Mouse (Mus musculus) ES-E14 (cell line): Measurements from ENCODE around the gene Zfp524. TPM values are rescaled to one million over a fixed set of nuclear protein-coding genes. Genes with fewer than 3 reads are reported as not detected.

Source experiments
- DNase-seq: peaks from one replicate; pipeline ENCODE4 v3.0.0-alpha.2; 2013; ENCODE audit warnings: low read depth, low spot score
- H3K27ac ChIP-seq: 2 replicates; pipeline ENCODE4 v1.5.1; 2012; ENCODE audit warnings: low read depth, mild to moderate bottlenecking, low read length, moderate library complexity, mixed read lengths; ENCODE audit not compliant: poor library complexity, insufficient read depth, severe bottlenecking
- H3K36me3 ChIP-seq: 2 replicates; pipeline ENCODE4 v1.6.1; 2012; ENCODE audit warnings: mild to moderate bottlenecking, low read length, moderate library complexity, mixed read lengths; ENCODE audit not compliant: control insufficient read depth, poor library complexity, insufficient read depth, severe bottlenecking
- H3K4me1 ChIP-seq, 2 experiments: fragments of 150-350 bp in 1 of 2; sonication (generic) in 1 of 2; 2 replicates each; pipeline ENCODE4 v1.6.1; 2012; ENCODE audit warnings: low read length in 2 of 2, mild to moderate bottlenecking in 1 of 2, mixed read lengths in 1 of 2; ENCODE audit not compliant: control insufficient read depth in 2 of 2, insufficient read depth in 2 of 2, poor library complexity in 1 of 2
- H3K4me3 ChIP-seq, 2 experiments: fragments of 150-350 bp in 1 of 2; sonication (generic) in 1 of 2; 2 replicates each; pipeline ENCODE4 v1.5.1; 2012; ENCODE audit warnings: low read length in 2 of 2, low read depth in 1 of 2, mild to moderate bottlenecking in 1 of 2, mixed read lengths in 1 of 2; ENCODE audit not compliant: insufficient read depth in 1 of 2, poor library complexity in 1 of 2, severe bottlenecking in 1 of 2
- H3K9ac ChIP-seq: 2 replicates; pipeline ENCODE4 v1.6.1; 2012; ENCODE audit warnings: low read depth, mild to moderate bottlenecking, low read length, mixed read lengths; ENCODE audit not compliant: poor library complexity, insufficient read depth, severe bottlenecking
- H3K9me3 ChIP-seq: fragments of 150-350 bp; sonication (generic); 2 replicates; pipeline ENCODE4 v1.6.1; 2012; ENCODE audit warnings: low read depth, mild to moderate bottlenecking, low read length; ENCODE audit not compliant: control insufficient read depth, insufficient read depth
- CHD2 ChIP-seq: IDR thresholded peaks from 2 replicates; pipeline ENCODE4 v1.6.1; 2014; ENCODE audit warnings: mild to moderate bottlenecking, low read depth, low read length, inconsistent platforms
- HCFC1 ChIP-seq: IDR thresholded peaks from 2 replicates; pipeline ENCODE4 v1.6.1; 2012; ENCODE audit warnings: low read length, inconsistent platforms, borderline replicate concordance; ENCODE audit not compliant: insufficient read depth
- MAFK ChIP-seq: IDR thresholded peaks from 2 replicates; pipeline ENCODE4 v1.6.1; 2014; ENCODE audit warnings: mild to moderate bottlenecking, low read depth, low read length, inconsistent platforms; ENCODE audit not compliant: insufficient read depth
- ZC3H11A ChIP-seq: IDR thresholded peaks from 2 replicates; pipeline ENCODE4 v1.6.1; 2012; ENCODE audit warnings: low read depth, mild to moderate bottlenecking, inconsistent platforms, low read length, borderline replicate concordance
- ZNF384 ChIP-seq: IDR thresholded peaks from 2 replicates; pipeline ENCODE4 v1.6.1; 2012; ENCODE audit warnings: low read depth, low read length, inconsistent platforms
- in situ Hi-C, 2 experiments: fragments of 600-800 bp; cut with MboI; formaldehyde crosslinking; loops; one replicate each; pipeline ENCODE4 v1.15.1; 2025; ENCODE audit warnings: low sequenced_read_pairs in 2 of 2, inconsistent platforms in 1 of 2; ENCODE audit not compliant: unreplicated experiment in 2 of 2
- total RNA-seq: library from RNA; depleted of rRNA; stranded (reverse); fragments of 300-350 nt; gene quantifications from 2 replicates; pipeline ENCODE4 v1.2.3, GENCODE M21; 2012

Zfp524 gene
- total RNA-seq, 1 experiment: 3.9 TPM

DNA sequence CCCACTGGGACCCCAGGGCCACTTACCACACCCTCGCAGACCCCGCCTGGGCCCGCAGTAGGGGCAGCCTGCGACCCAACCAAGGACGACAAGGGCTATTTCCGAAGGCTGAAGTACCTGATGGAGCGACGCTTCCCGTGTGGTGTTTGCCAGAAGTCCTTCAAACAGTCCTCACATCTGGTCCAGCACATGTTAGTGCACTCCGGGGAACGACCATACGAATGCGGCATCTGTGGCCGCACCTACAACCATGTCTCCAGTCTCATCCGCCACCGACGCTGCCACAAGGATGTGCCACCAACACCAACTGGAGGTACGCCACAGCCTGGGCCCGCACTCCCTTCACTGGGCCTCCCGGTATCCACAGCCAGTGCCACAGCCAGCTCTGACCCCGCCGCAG, 15.3 kb downstream of the Zfp524 start:
- DNase-seq: no peak
- peaks cover 0 to 13% of the 10 kb centered on the region in 2 experiments; a peak in 1 of 4 replicates for H3K4me1 ChIP-seq
- peak overlapping the region; percentile 59 to 63 for H3K4me3 ChIP-seq
- H3K9ac ChIP-seq: peak overlapping the region; percentile 50; the same call in 1 of the 2 replicates
- peaks cover 9% of the 10 kb centered on the region; the same call in 1 of the 2 replicates for H3K36me3 ChIP-seq
- in situ Hi-C loops: no loop called here
- H3K27ac ChIP-seq: no peak overlapping the region
- TF ChIP-seq CHD2: no peak
- no peaks in the 10 kb centered on the region for H3K9me3 ChIP-seq

DNA sequence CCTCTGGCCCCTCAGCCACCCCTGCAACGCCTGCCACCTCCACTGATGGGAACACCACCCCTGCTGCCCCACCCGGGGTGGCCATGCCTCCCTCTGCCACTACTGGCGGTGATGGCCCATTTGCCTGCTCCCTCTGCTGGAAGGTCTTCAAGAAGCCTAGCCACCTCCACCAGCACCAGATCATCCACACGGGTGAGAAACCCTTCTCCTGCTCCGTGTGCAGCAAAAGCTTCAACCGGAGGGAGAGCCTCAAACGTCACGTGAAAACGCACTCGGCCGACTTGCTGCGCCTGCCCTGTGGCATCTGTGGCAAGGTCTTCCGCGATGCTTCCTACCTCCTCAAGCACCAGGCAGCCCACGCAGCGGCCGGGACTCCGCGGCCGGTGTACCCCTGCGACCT, 15.7 kb downstream of the Zfp524 start:
- DNase-seq: no peak
- Histone ChIP-seq H3K4me1 (peaks cover 0 to 12% of the 10 kb centered on the region in 2 experiments; a peak in 1 of 4 replicates), H3K36me3 (peaks cover 5% of the 10 kb centered on the region; the same call in 1 of the 2 replicates), H3K9ac (peak overlapping the region; percentile 50), H3K4me3 (peak overlapping the region; percentile 59 to 63), H3K27ac (no peak overlapping the region), H3K9me3 (no peaks in the 10 kb centered on the region)
- in situ Hi-C loops: no loop called here
- no peak for TF ChIP-seq ZNF384
- TF ChIP-seq HCFC1: no peak
- no peak for TF ChIP-seq CHD2
- no peak for TF ChIP-seq ZC3H11A
- no peak for TF ChIP-seq MAFK

DNA sequence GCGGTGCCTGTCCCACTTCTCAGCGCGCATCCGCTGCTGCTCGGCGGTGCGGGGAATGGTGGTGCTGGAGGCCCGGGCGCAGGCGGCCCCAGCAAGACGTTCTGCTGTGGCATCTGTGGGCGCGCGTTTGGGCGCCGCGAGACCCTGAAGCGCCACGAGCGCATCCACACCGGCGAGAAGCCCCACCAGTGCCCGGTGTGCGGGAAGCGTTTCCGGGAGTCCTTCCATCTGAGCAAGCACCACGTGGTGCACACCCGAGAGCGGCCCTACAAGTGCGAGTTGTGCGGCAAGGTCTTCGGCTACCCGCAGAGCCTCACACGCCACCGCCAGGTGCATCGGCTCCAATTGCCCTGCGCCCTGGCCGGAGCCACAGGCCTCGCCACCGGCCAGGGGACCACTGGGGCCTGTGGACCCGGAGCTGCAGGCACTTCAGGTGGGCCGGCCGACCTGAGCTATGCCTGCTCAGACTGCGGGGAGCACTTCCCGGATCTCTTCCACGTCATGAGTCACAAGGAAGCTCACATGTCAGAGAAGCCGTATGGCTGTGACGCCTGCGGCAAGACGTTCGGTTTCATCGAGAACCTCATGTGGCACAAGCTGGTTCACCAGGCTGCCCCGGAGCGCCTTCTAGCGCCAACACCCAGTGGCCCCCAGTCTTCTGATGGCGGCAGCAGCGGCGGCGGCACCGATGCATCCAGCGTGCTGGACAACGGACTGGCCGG, 16.5 kb downstream of the Zfp524 start:
- H3K36me3 ChIP-seq: peaks cover 5% of the 10 kb centered on the region; the same call in 1 of the 2 replicates
- no peaks in the 10 kb centered on the region for H3K9me3 ChIP-seq

DNA sequence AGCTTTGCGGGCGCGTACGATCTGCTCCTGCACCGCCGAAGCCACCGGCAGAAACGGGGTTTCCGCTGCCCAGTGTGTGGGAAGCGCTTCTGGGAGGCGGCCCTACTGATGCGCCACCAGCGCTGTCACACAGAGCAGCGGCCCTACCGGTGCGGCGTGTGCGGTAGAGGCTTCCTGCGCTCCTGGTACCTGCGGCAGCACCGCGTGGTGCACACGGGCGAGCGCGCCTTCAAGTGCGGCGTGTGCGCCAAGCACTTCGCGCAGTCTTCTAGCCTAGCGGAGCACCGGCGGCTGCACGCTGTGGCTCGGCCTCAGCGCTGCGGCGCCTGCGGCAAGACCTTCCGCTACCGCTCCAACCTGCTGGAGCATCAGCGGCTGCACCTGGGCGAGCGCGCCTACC, 17.3 kb downstream of the Zfp524 start:
- Histone ChIP-seq H3K4me3 (peak overlapping the region; percentile 59 to 63), H3K36me3 (peaks cover 5% of the 10 kb centered on the region; the same call in 1 of the 2 replicates), H3K27ac (no peak overlapping the region), H3K9ac (peak overlapping the region; percentile 50), H3K9me3 (no peaks in the 10 kb centered on the region), H3K4me1 (peaks cover 0 to 12% of the 10 kb centered on the region in 2 experiments; a peak in 1 of 4 replicates)
- no peak for TF ChIP-seq CHD2
- in situ Hi-C loops: no loop called here
- DNase-seq: no peak

More for the DNA sequence above, 16.5 kb downstream of the Zfp524 start:
- peak overlapping the region; percentile 50 for H3K9ac ChIP-seq
- no peak; the same call in 1 of the 2 replicates for TF ChIP-seq HCFC1
- TF ChIP-seq ZNF384: no peak
- no peak for TF ChIP-seq MAFK
- TF ChIP-seq CHD2: no peak
- TF ChIP-seq ZC3H11A: no peak
- DNase-seq: no peak
- no peak overlapping the region for H3K27ac ChIP-seq
- H3K4me1 ChIP-seq: peaks cover 0 to 12% of the 10 kb centered on the region in 2 experiments; a peak in 1 of 4 replicates
- H3K4me3 ChIP-seq: peak overlapping the region; percentile 59 to 63
- in situ Hi-C loops: no loop called here

DNA sequence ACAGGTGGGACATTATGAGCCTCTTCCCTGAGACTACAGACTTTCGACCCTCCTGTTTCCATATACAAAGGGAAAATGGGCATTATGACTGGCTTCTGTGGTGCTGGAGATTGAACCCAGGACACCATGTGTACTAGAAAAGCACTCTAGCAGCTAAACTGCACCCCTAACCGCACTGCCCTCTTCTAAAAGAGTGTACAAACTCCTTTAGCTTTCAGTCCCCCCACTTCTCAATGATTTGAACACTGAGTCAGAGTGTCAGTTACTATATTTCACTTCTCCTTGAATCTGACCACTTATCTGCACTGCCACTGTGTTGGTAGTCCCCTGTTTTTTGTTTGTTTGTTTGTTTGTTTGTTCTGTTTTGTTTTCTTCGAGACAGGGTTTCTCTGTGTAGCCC, 19.6 kb downstream of the Zfp524 start, which contains the start of gene 4632433K11Rik:
TSS of gene 4632433K11Rik (plus strand) at position 301 of the 400 bp plus-strand sequence.
- TF ChIP-seq MAFK: no peak
- no peak for TF ChIP-seq HCFC1
- TF ChIP-seq ZC3H11A: no peak
- TF ChIP-seq ZNF384: no peak
- no peak for TF ChIP-seq CHD2
- Histone ChIP-seq H3K36me3 (peaks cover 3% of the 10 kb centered on the region; the same call in 1 of the 2 replicates), H3K4me1 (peaks cover 2 to 10% of the 10 kb centered on the region in 2 experiments; a peak in 1 of 4 replicates), H3K9me3 (no peaks in the 10 kb centered on the region), H3K9ac (no peak within 1 kb of the TSS), H3K4me3 (no peak within 1 kb of the TSS), H3K27ac (no peak within 1 kb of the TSS)
- in situ Hi-C loops: no loop called here
- DNase-seq: no peak
